Mouse (Mus musculus): ENCODE data around the gene Fance.
"Not testable (repeated sequence)": the region's sequence is repeated elsewhere in the genome, so short reads cannot be mapped to it uniquely, and the experiment has no call there.

Gene Fance

GRCm38 (mm10) chr17:28291346-28291745, 22.0 kb upstream of the Fance start:
- DNase-seq (ENCODE audit: extremely low spot score, low spot score): no peak

- no peak for DNase-seq (ENCODE audit: extremely low spot score, low spot score)
Observed at GRCm38 (mm10) chr17:28293716-28294115, 19.6 kb upstream of the Fance start.

DNA sequence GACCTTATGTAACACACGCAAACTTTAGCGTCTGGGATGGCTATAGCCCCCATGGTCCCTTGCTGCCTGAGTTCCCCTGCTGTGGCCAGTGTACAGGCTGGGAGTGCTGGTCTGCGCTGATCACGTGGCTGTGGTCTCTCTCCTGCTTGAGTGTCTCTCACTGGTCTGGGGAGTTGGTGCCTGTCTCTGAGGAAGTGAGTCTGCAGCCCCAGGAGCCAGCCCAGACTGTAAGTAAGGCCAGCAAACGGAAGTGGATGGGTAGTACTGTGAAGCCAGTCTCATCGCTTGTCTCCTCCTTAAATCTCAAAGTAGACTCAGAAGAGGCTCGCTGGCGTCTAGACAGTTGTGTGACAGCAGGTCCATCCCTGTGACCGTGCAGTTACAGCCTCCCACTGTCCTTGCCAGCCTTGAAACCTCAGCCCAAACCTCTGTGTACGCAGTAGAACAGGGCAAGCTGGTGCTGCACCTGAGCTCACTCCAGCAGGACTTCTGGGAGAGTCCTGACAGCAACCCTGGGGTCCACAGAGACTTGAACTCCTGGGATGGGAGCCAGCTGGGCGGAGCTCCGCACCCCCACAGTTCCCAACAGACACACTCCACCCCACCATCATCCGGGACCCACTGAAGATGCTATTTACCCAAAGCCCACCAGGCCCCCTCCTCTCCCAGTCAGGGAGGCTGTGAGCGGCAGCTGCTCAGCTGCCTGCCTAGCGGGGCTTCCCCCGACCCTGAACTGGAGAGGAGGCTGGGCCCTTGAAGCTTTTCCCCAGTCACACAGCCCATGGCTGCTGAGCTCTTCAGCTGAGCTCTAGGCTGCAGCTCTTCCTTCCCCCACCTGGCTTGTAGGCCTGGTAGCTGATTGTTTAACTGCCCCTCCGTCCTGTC, 18.6 kb upstream of the Fance start:
- no peak for DNase-seq (ENCODE audit: extremely low spot score, low spot score)

DNA sequence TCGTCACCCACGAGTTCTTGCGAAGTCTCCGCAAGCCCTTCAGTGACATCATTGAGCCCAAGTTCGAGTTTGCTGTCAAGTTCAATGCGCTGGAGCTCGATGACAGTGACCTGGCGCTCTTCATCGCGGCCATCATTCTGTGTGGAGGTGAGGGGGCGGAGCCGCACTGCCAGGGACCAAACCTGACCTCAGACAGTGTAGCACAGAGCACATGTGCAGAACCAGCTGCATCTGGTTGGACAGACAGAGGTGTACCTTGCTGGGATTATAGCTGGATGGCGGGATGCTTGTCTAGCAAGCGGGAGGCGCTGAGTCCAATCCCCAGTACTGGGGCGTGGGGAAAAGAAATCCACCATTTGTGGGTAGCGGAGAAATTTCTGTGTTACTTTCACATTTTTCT, 14.4 kb upstream of the Fance start:
- no peak for DNase-seq (ENCODE audit: extremely low spot score, low spot score)

- DNase-seq (ENCODE audit: extremely low spot score, low spot score): peak; percentile 35
Observed at GRCm38 (mm10) chr17:28299669-28300320, 13.5 kb upstream of the Fance start.

DNA sequence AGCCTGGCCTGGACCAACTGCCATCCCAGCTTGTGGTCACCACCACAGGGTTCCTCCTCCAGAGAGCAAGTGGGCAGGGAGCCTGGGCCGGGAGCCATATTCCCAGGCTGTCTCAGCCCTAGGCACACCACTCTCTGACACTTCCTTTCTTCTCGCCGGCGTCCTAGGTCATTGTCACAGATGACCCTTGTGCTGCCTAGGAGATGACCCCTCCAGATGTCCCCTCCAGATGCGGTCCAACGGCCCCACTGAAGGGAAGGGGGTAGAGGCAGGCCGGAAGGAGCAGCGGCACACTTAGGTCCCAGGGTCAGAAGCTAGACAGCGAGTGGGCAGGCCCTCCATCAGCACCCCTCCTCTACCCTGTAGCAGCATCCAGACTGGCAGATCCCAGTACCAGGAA, 13.0 kb upstream of the Fance start:
- peak; percentile 37 for DNase-seq (ENCODE audit: extremely low spot score, low spot score)

GRCm38 (mm10) chr17:28300850-28301249, 12.5 kb upstream of the Fance start:
- DNase-seq (ENCODE audit: extremely low spot score, low spot score): no peak

DNA sequence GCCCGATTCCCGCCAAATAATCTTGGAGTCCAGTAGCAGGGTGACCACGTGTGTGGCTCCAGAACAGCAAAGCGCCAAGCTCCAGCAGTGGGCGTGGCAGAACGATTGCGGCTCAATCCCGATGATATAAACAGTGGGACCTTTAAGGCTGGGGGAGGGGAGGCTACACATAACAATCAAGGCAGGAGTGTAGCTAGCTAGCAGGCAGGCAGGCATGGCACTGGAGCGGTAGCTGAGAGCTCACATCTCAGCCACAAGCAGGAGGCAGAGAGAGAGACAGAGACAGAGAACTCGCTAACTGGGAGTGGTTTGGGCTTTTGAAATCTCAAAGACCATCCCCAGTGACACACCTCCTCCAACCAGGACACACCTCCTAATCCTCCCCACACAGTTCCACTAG, 8.1 kb upstream of the Fance start:
- no peak for DNase-seq (ENCODE audit: extremely low spot score, low spot score)

DNA sequence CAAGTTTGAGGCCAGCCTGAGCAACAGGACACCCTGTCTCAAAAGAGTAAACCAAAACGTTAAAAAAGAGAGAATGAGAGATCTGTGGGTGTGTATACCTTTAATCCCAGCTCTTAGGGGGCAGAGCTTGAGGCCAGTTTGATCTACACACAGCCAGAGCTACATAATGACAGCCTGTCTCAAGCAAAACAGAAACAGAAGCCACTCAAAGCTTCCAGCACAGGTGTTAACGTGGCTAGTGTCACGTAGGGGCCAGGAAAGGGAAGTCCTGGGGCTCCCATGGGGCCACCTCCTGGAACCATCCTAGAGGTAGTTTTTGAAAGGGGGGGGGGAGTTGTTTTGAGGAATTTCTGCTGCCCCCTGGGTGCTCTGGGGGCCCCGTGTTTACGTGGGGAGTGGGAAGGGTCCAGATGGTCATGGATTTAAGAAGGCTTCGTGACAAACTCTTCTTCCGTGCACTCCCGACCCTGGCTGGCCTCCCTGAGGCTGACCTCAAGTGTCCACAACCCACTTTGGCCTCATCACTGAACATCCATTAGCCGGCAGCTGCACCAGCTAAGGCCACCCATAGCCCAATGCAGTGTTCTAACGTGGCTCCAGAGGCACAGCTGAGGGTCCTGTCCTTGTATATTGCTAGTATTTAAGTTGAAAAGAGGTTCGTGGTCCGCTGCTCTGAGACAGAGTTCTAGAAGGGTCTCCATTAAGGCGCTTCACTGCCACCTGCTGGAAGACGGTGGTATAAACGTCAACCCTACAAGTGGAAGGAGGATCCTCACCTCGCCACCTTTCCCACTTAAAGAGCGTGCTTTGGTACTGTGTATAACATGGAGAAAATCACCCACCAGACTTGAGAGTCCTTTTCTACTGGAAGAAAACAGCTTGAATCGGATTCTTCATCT, 4.8 kb upstream of the Fance start:
- DNase-seq (ENCODE audit: extremely low spot score, low spot score): peak; percentile 91

GRCm38 (mm10) chr17:28310831-28311230, 2.5 kb upstream of the Fance start:
- no peak for DNase-seq (ENCODE audit: extremely low spot score, low spot score)

DNA sequence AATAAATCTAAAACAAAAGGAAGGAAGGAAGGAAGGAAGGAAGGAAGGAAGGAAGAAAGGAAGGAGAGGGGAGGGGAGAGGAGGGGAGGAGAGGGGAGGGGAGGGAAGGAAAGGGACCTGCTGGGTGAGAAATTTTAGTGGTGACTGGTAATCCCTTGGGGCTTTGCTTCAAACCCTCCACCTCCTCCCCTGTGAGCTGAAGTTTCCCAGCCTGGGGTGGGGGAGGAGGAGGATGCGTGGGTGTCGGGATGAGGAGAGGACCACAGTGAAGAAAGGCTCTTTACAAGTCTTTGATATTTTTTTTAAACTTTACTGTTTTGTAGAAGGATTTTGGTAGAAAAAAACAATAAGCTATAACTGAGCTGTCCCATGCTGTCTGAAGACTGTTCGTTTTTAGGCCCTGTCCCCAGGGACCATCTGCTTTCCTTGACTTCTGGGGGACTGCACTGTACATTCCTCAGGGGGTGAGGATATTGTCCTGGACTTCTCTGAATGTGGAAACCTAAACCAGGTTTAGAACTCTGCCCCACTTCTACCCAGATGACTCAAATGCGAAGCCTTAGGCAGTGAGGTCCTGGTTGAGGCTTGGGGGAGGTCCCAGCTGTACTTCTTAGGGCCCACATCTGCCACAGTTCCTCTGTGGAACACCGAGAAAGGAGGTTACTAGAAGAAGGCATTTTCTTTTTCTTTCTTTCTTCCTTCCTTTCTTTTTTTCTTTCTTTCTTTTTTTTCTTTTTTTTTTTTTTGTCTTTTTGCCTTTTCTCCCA, 1.8 kb upstream of the Fance start:
- DNase-seq (ENCODE audit: extremely low spot score, low spot score): no peak

DNA sequence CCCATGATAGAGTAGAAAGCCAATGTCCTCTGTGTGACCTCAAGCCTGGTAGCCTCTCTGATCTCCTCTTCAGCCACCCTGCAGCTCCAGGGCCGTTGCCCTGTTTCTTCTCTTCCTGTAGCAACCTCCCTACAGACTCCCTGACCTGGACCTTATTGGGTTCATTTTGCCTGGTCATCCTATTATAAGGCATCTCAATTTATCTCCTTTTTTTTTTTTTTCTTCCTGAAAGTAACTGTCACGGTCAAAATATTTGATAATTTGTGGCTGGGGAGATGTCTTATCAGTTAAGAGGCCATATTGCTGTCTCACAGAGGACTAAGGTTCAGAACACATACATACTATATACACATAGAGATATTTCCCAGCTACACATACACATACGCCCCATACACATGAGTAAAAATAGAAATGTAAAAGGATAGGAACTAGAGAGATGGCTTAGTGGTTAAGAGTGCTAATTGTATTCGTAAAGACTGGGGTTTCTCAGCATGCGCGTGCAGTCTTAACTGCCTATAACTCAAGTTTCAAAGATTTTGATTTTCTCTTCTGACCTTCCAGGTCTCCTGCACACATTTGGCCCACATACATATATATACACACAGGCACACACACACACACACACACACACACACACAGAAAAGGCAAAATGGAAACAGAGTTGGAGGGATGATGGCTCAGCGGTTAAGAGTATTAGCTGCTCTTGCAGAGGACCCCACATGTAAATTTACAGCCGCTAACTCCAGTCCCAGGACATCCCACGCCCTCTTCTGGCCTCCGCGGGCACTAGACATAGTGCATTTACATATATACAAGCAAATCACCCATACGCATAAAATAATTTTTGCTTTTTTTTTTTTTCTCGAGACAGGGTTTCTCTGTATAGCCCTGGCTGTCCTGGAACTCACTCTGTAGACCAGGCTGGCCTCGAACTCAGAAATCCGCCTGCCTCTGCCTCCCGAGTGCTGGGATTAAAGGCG, 797 bp upstream of the Fance start:
- peak; percentile 42 for DNase-seq (ENCODE audit: extremely low spot score, low spot score)

GRCm38 (mm10) chr17:28313880-28314225, 534 bp downstream of the Fance start:
- DNase-seq (ENCODE audit: extremely low spot score, low spot score): no peak

GRCm38 (mm10) chr17:28315611-28316160, 2.4 kb downstream of the Fance start:
- DNase-seq (ENCODE audit: extremely low spot score, low spot score): no peak

GRCm38 (mm10) chr17:28316476-28316875, 3.2 kb downstream of the Fance start:
- no peak for DNase-seq (ENCODE audit: extremely low spot score, low spot score)

DNA sequence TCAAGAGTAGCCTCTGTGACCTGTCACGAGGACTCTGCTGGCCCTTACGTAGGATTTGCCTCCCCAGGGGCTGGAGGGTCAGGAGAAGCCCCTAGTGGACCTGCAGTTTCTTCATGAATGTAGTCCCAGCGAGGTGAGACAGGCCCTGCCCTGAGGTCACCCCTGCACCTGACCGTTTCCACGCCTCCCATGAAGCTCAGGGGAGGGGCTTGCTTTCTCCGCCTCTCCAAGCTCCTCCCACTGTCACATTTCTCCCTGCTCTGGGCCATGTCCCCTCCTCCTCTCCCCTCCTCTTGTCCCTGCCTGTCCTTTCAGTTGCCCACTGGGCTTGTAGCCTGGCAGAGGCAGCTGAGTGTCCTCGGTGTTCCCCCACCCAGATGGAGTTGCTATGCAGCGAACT, 3.8 kb downstream of the Fance start:
- DNase-seq (ENCODE audit: extremely low spot score, low spot score): no peak

GRCm38 (mm10) chr17:28317725-28318124, 4.4 kb downstream of the Fance start:
- DNase-seq (ENCODE audit: extremely low spot score, low spot score): no peak

GRCm38 (mm10) chr17:28321700-28322099, 8.4 kb downstream of the Fance start:
- DNase-seq (ENCODE audit: extremely low spot score, low spot score): no peak

GRCm38 (mm10) chr17:28323786-28324185, 10.5 kb downstream of the Fance start:
- DNase-seq (ENCODE audit: extremely low spot score, low spot score): no peak

DNA sequence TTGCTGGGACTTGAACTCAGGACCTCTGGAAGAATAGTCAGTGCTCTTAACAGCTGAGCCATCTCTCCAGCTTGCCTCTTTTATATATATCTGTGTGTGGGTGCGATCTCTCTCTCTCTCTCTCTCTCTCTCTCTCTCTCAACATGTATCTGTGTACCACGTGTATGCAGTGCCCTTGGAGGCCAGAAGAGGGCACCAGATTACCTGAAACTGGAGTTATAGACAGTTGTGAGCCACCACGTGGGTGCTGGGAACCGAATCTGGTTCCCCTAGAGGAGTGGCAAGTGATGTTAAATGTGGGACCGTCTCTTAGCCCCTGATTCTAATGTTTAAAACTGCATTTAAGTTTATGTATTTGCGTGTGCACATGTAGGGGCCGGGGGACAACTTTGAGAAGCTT, 11.1 kb downstream of the Fance start:
- DNase-seq (ENCODE audit: extremely low spot score, low spot score): not testable (repeated sequence)
